Mouse (Mus musculus) T-helper 17 cell (primary cell): ENCODE results near the gene Btg1-ps2.
"Not testable (repeated sequence)": the region's sequence is repeated elsewhere in the genome, so short reads cannot be mapped to it uniquely, and the experiment has no call there.

Source experiments
- in situ Hi-C, 2 experiments: fragments of 300-600 bp; cut with MboI, MseI; formaldehyde crosslinking; loops; 1 replicate in 1 of 2; 2 replicates in 1 of 2; pipeline ENCODE4 v1.15.1; 2025; ENCODE audit warnings: high pct_unique_total_duplicates in 2 of 2

Btg1-ps2 gene

DNA sequence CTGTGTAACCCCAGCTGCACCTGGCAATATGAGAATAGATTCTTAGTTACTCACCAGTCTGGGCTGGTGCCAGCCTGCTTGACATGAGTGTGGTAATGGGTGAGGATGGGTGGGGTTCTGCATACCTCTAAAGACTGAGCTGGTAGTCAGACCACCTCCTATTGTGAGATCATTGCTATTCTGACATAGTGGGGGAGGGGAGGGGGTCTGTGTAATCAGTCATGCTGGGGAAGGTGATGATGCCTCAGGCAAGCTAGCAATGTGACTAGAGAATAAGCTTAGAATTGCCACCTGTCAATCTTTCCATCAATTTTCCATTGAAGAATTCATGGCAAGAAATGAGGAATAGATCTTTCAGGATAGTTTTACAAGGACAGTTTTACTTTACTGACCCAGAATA, at the start of gene Btg1-ps2:
Btg1-ps2 (minus strand) TSS at position 101 of the 400 bp plus-strand sequence.
- in situ Hi-C loops: not testable (repeated sequence)

DNA sequence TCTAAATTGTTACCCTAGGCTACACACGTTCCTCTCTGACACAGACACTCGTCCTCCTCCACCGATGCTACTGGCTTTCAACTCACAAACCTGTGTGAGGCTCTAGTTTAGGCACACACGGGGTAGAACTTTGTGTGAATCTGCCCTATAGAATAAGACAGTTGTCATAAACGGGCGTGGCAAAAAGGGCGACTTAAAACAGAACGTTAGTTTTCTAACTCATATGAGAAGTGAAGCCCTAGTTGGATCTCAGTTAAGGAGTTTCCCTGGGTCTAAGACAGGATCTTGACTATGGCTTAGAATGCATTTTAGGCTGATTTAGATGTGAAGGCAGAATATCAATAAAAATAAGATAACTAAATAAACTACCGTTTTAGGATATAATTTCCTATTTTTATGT, 42.1 kb upstream of the Btg1-ps2 start, which contains the start of gene Rhox11:
Rhox11 (minus strand) TSS at position 101 of the 400 bp plus-strand sequence.
- in situ Hi-C loops: loop anchor here in 1 of 2 experiments (10.0 kb wide), 1 partner anchor 1200 kb away; no protein-coding TSS in a partner anchor

DNA sequence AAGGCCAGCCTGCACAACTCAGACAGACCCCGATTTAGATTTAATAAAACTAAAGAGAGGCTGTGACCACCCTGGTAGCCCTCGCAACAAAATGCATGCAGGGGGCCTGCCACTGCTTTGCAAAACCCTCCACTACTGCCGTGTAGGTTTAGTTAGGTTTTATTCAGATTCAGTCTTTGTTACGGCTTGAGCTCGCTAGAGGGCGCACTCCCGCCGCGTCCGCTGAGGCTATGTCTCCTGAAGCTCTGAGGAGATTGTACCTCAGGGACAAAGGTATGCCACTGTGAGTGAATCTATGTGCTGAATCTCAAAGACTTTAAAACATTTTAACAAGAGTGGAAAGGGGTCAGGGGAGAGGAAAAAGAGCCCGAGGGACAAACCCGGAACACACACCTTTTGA, 41.3 kb upstream of the Btg1-ps2 start:
- in situ Hi-C loops: loop anchor here in 1 of 2 experiments (10.0 kb wide), 1 partner anchor 1199 kb away; no protein-coding TSS in a partner anchor

DNA sequence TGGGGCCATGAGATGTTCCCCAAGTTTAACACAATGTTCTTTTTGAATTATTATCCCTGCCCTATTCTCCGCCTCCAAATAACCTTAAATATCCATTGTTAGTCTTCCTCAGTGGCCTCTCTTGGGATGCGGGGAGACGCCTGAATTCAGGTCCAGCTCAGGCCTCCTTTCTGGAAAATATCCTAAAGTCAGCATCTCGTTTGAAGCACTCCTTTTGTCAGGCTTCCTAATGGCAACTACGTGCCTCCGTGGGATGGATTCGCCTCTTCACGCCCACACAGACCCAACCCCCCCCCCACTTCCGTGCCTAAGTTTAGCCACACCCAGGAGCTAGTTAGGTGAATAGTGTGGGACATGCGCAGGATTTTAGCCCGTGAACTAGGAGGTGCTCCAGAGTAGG, 23.3 kb upstream of the Btg1-ps2 start, which contains the start of gene Rhox10:
Rhox10 (plus strand) TSS at position 301 of the 400 bp plus-strand sequence.
- in situ Hi-C loops: no loop called here

DNA sequence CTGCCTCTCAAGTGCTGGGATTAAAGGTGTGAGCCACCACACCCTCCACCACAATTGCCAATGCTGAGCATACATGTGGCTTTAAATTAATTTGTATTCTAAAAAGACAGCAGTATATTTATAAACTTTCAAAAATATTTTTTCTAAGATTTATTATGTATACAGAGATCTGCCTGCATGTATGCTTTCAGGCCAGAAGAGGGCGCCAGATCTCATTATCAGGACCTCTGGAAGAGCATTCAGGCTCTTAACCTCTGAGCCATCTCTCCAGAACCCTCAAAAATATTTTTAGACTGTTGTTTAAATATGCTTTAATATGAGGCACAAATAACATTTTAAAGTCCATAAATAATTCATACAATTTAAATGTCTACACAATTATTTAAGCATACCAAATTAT, 18.6 kb upstream of the Btg1-ps2 start:
- in situ Hi-C loops: no loop called here

DNA sequence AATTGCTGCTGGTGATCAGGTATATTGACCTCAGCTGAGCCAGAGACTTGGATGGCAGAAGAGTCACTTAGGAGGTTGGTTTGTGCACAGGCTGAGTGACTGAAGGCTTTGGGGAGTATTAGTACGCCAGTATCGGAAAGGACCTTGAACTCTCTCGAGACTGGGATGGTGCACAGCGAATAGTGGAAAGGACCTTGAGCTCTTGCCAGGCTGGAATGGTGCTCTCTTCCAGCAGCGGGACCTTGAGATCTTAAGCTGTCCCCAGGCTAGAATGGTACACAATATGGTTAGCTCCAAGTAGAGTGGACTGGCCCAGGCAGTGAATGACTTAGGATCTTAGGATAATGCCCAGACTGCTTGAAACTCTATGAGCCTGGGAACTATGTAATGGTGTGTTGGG, 3.2 kb downstream of the Btg1-ps2 start:
- in situ Hi-C loops: no loop called here

DNA sequence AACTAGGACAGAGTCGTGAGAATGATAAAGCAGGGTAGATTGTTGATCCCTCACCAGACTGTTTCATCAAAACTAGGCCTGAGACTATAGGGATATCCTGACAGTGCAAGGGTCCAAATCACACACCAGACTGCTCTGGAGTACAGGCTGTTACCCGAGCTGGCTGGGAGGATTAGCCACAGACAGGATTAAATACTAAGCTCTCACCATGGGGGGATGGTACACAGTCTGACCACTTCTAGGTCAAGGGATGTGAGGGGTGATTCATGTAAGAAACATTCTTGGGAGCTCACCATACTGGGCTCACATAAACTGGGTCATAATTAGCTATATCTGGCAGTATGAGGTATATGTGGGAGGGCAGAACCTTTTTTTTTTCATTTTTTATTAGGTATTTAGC, 9.1 kb downstream of the Btg1-ps2 start:
- in situ Hi-C loops: no loop called here

DNA sequence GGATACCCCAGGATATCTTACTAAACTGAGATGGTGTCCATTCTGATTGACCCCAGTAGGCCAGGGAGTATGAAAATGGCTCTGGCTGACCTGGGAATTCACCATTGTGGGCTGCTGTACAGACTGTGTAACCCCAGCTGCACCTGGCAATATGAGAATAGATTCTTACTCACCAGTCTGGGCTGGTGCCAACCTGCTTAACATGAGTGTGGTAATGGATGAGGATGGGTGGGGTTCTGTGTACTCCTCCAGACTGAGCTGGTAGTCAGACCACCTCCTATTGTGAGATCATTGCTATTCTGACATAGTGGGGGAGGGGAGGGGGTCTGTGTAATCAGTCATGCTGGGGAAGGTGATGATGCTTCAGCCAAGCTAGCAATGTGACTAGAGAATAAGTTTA, 24.3 kb downstream of the Btg1-ps2 start, which contains the start of gene Btg1-ps1:
Btg1-ps1 (minus strand) TSS at position 219 of the 400 bp plus-strand sequence.
- in situ Hi-C loops: not testable (repeated sequence)

DNA sequence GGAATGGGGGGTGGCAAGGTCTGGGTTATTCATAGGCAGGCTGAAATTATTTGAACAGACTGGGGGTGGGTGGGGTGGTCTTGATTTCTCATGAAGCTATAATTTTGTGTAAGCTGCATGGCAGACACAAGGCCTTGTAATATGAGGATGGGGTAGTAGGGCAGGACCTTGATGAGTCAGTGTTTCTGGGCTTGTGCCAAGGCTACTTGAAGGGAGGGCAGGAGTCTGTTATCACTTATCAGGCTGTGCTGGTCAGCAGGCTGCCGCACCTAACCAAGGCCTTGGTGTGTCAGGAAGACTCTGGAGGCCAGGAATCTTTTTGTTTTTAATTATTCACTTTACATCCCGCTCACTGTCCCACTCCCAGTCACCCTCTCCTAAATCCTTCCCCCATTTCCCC, 34.2 kb downstream of the Btg1-ps2 start:
- in situ Hi-C loops: no loop called here
